Mouse (Mus musculus): Measurements from ENCODE around the gene Arhgef1. TPM values are rescaled to one million over a fixed set of nuclear protein-coding genes. Genes with fewer than 3 reads are reported as not detected.
A peak's percentile ranks its signal among the peaks of the same experiment; 100 is the strongest.

The Arhgef1 gene
- polyA plus RNA-seq, 1 experiment, result 133 TPM

- no peak within 1 kb of the TSS for H3K4me3 ChIP-seq (ENCODE audit: insufficient read depth, low read length)
- H3K4me1 ChIP-seq (ENCODE audit: control insufficient read depth, insufficient read depth, low read length), result no peaks in the 10 kb centered on the region
- TF ChIP-seq CTCF (IDR thresholded peaks at IDR 0.05; ENCODE audit: extremely low read depth, insufficient read depth, low read length) (no peak), POLR2A (IDR thresholded peaks at IDR 0.05; ENCODE audit: extremely low read depth, insufficient read depth, low read length) (no peak)
- no peak within 1 kb of the TSS for H3K27ac ChIP-seq (ENCODE audit: insufficient read depth, low read length)
These were observed 33.1 kb upstream of the Arhgef1 start, which contains the start of the genes Lypd4 and Dmrtc2 for GRCm38 (mm10) chr7:24869532-24870165. Gene Lypd4 (minus strand): TSS chr7:24869941. Gene Dmrtc2 (plus strand): TSS chr7:24870057.

- Histone ChIP-seq H3K4me1 (ENCODE audit: control insufficient read depth, insufficient read depth, low read length) (no peaks in the 10 kb centered on the region), H3K27ac (ENCODE audit: insufficient read depth, low read length) (no peak overlapping the region), H3K4me3 (ENCODE audit: insufficient read depth, low read length) (no peak overlapping the region)
- TF ChIP-seq POLR2A (IDR thresholded peaks at IDR 0.05; ENCODE audit: extremely low read depth, insufficient read depth, low read length) (no peak), CTCF (IDR thresholded peaks at IDR 0.05; ENCODE audit: extremely low read depth, insufficient read depth, low read length) (no peak)
These were observed 25.1 kb upstream of the Arhgef1 start for GRCm38 (mm10) chr7:24877588-24877987.

DNA sequence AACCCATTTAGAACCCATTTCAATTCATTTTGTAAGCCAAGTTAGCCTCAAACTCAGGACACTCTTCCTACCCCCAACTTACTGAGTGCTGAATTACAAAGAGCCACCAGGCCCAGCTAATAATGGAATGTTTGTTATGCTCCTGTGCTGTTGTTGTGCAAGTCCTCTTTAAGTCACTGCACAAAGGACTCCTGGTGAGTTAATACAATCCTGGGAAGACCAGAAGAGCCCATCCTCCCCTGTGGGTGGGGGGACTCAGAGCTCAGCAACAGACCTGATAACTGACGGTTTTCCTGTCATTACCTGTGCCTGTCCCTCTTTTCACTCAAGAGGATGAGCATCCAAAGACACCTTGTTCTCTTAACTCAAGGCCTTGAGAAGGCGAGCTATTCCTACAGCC, 23.1 kb upstream of the Arhgef1 start:
- TF ChIP-seq CTCF (IDR thresholded peaks at IDR 0.05; ENCODE audit: extremely low read depth, insufficient read depth, low read length), result no peak
- no peak for TF ChIP-seq POLR2A (IDR thresholded peaks at IDR 0.05; ENCODE audit: extremely low read depth, insufficient read depth, low read length)
- H3K4me3 ChIP-seq (ENCODE audit: insufficient read depth, low read length), result no peak overlapping the region
- no peaks in the 10 kb centered on the region for H3K4me1 ChIP-seq (ENCODE audit: control insufficient read depth, insufficient read depth, low read length)
- no peak overlapping the region for H3K27ac ChIP-seq (ENCODE audit: insufficient read depth, low read length)

GRCm38 (mm10) chr7:24882416-24883199, 20.1 kb upstream of the Arhgef1 start:
- H3K27ac ChIP-seq (ENCODE audit: insufficient read depth, low read length), result no peak overlapping the region
- no peaks in the 10 kb centered on the region for H3K4me1 ChIP-seq (ENCODE audit: control insufficient read depth, insufficient read depth, low read length)
- no peak overlapping the region for H3K4me3 ChIP-seq (ENCODE audit: insufficient read depth, low read length)
- TF ChIP-seq CTCF (IDR thresholded peaks at IDR 0.05; ENCODE audit: extremely low read depth, insufficient read depth, low read length), result no peak
- no peak for TF ChIP-seq POLR2A (IDR thresholded peaks at IDR 0.05; ENCODE audit: extremely low read depth, insufficient read depth, low read length)

GRCm38 (mm10) chr7:24883896-24884692, 18.6 kb upstream of the Arhgef1 start, which contains the start of gene Rps19:
Gene Rps19 (plus strand): TSS chr7:24884371.
- Histone ChIP-seq H3K4me3 (ENCODE audit: insufficient read depth, low read length) (peak within 1 kb of the TSS; percentile 96), H3K4me1 (ENCODE audit: control insufficient read depth, insufficient read depth, low read length) (no peaks in the 10 kb centered on the region), H3K27ac (ENCODE audit: insufficient read depth, low read length) (peak within 1 kb of the TSS; percentile 42)
- TF ChIP-seq POLR2A (IDR thresholded peaks at IDR 0.05; ENCODE audit: extremely low read depth, insufficient read depth, low read length) (peak; percentile 89), CTCF (IDR thresholded peaks at IDR 0.05; ENCODE audit: extremely low read depth, insufficient read depth, low read length) (peak; percentile 38; the same call in 1 of the 2 replicates)

DNA sequence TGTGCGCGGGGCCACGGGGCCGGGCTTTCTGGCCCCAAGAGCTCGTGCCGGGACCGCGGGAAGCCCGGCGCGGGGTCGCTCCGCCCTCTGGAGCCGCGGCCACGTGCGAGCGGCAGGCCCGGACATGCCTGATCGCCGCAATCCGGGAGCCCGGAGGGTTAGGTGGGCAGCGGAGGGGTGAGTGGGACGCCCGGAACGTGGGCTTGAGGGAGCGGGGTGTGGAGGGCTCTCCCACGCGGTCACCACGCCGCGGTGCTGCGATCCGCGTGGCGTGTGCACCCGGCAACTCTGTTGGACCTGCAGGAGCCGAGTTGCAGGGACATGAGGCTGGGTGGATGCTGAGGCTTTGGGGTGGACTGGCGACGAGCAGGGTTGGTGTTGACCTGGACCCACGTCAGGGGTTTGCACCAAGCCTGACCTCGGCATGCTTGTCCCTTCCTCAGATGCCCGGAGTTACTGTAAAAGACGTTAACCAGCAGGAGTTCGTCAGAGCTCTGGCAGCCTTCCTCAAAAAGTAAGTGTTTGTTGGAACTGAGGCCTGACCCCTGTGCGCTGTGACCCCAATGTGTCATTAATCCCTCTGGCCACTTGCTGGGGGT, 17.9 kb upstream of the Arhgef1 start:
- Histone ChIP-seq H3K4me3 (ENCODE audit: insufficient read depth, low read length) (peak overlapping the region; percentile 96), H3K27ac (ENCODE audit: insufficient read depth, low read length) (peak overlapping the region; percentile 42), H3K4me1 (ENCODE audit: control insufficient read depth, insufficient read depth, low read length) (no peaks in the 10 kb centered on the region)
- TF ChIP-seq CTCF (IDR thresholded peaks at IDR 0.05; ENCODE audit: extremely low read depth, insufficient read depth, low read length) (no peak), POLR2A (IDR thresholded peaks at IDR 0.05; ENCODE audit: extremely low read depth, insufficient read depth, low read length) (no peak)

- H3K4me3 ChIP-seq (ENCODE audit: insufficient read depth, low read length), result peak overlapping the region; percentile 96; the same call in 1 of the 2 replicates
- H3K4me1 ChIP-seq (ENCODE audit: control insufficient read depth, insufficient read depth, low read length), result no peaks in the 10 kb centered on the region
- TF ChIP-seq CTCF (IDR thresholded peaks at IDR 0.05; ENCODE audit: extremely low read depth, insufficient read depth, low read length), result no peak
- no peak overlapping the region for H3K27ac ChIP-seq (ENCODE audit: insufficient read depth, low read length)
These were observed 17.0 kb upstream of the Arhgef1 start for GRCm38 (mm10) chr7:24885468-24886307.

DNA sequence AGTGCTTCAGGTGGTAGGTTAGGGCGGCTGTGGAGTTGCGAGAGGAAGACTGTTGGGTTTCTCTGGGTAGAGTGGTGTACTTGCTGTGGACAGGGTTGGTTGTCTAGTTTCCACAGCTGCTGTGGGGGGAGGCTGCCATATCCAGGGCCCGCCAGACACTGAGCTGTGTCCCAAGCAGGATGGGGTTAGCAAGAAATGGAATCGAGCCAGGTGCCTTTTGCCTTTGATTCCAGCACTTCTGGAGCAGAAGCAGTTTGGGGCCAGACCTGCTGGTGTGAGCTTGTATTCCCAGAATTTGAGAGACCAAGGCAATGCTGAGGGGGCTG, 16.4 kb upstream of the Arhgef1 start:
- H3K27ac ChIP-seq (ENCODE audit: insufficient read depth, low read length), result no peak overlapping the region
- H3K4me1 ChIP-seq (ENCODE audit: control insufficient read depth, insufficient read depth, low read length), result no peaks in the 10 kb centered on the region
- no peak overlapping the region for H3K4me3 ChIP-seq (ENCODE audit: insufficient read depth, low read length)
- TF ChIP-seq POLR2A (IDR thresholded peaks at IDR 0.05; ENCODE audit: extremely low read depth, insufficient read depth, low read length), result no peak
- no peak for TF ChIP-seq CTCF (IDR thresholded peaks at IDR 0.05; ENCODE audit: extremely low read depth, insufficient read depth, low read length)
